Mouse (Mus musculus) small intestine, adult 10 weeks (tissue): ENCODE results near the gene Slc28a2. TPM values are rescaled to one million over a fixed set of nuclear protein-coding genes. Genes with fewer than 3 reads are reported as not detected.

Experiments used
- polyA plus RNA-seq: library from polyadenylated mRNA; stranded (reverse); fragments of 350-450 nt; fragmentation: Illumina TruSeq; extraction: RNeasy Lipid Tissue Mini Kit (QIAGEN cat#74804); gene quantifications from one replicate; pipeline ENCODE4 v1.2.3, GENCODE M21; 2014; ENCODE audit warnings: low replicate concordance

Gene Slc28a2
- polyA plus RNA-seq = 154 TPM

DNA sequence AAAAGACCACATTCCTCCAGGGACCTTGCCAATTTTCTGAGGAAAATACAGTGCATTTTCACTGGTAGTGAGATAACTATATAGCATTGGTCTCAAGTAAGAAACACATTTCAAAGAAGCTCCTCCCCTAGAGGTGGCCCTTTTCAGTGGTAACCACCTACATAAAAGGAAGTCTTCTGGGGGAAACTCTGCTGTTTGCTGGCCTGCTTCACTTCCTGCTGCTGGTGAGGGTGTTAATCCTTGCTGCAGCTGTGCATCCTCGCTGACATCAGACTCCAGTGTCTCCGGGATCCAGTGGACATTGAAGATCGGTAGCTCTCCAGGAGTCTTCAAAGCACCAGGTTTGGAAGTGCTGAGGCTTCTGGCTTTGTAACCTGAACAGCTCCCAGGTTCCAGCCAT, at the start of gene Slc28a2:
Gene Slc28a2 (plus strand): TSS at position 278 of the 400 bp plus-strand sequence.

DNA sequence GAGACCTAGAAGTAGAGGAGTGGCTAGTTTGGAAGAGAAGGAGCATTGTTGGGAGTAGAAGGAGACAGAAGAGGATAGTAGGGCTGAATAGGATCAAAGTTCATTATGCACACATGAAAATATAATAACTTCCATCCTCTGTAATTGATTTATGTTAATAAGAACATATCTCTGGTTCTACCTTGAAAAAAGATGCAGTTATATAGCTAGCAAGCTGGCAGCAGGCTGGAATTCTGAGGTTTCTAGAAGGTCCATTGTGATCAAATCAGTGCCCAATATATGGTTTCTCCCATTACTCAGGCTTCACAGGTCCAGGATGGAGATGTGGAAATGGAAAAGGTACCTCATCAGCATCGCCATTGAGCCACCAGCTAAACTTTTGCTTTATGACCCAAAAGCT, 58.4 kb downstream of the Slc28a2 start, which contains the start of gene Gm14085:
Gene Gm14085 (plus strand): TSS at position 301 of the 400 bp plus-strand sequence.

Other genes starting within 250 kb of the Slc28a2 start
- gene Patl2, start 240.3 kb upstream of the Slc28a2 start, polyA plus RNA-seq = not detected
- not detected for gene Terb2, start 240.2 kb upstream of the Slc28a2 start, polyA plus RNA-seq
- gene Sord, start 191.7 kb upstream of the Slc28a2 start, polyA plus RNA-seq = 211 TPM
- gene Duox2, start 128.0 kb upstream of the Slc28a2 start, polyA plus RNA-seq = 0.26 TPM
- not detected for gene Duoxa2, start 127.6 kb upstream of the Slc28a2 start, polyA plus RNA-seq
- gene Duoxa1, start 112.7 kb upstream of the Slc28a2 start, polyA plus RNA-seq = not detected
- gene Duox1, start 110.8 kb upstream of the Slc28a2 start, polyA plus RNA-seq = not detected
- gene Shf, start 57.3 kb upstream of the Slc28a2 start, polyA plus RNA-seq = not detected
- gene Gm14085, start 58.5 kb downstream of the Slc28a2 start, polyA plus RNA-seq = 0.15 TPM
- gene Gatm, start 184.8 kb downstream of the Slc28a2 start, polyA plus RNA-seq = 28.7 TPM
- gene AA467197, start 210.5 kb downstream of the Slc28a2 start, polyA plus RNA-seq = 190 TPM